Mouse (Mus musculus) intestine, embryonic 15.5 days (tissue): ENCODE measurements at regions not wholly inside any gene's neighbourhood (a gene's known extent, or its start where the extent isn't known, plus 50 kb on each side); places are given as distances from the start of the nearest gene placed in this dataset.

ENCODE experiments used
- ATAC-seq: fragments of 200-750 bp; cut with Nextera tagmentation; 2 replicates; pipeline ENCODE4 v1.8.0; 2017; ENCODE audit warnings: moderate TSS enrichment, moderate library complexity
- H3K27ac ChIP-seq: fragments of 300-500 bp; sonication (generic); 2 replicates; pipeline ENCODE4 v1.5.1; 2015; ENCODE audit warnings: mild to moderate bottlenecking, inconsistent platforms
- H3K27me3 ChIP-seq: fragments of 300-500 bp; sonication (generic); replicated peaks from 2 replicates; pipeline ENCODE4 v1.6.1; 2015; ENCODE audit warnings: inconsistent platforms
- H3K36me3 ChIP-seq: fragments of 300-500 bp; sonication (generic); 2 replicates; pipeline ENCODE4 v1.6.1; 2015; ENCODE audit warnings: inconsistent platforms
- H3K4me1 ChIP-seq: fragments of 300-500 bp; sonication (generic); replicated peaks from 2 replicates; pipeline ENCODE4 v1.6.1; 2015; ENCODE audit warnings: inconsistent platforms
- H3K4me2 ChIP-seq: fragments of 300-500 bp; sonication (generic); replicated peaks from 2 replicates; pipeline ENCODE4 v1.6.1; 2015; ENCODE audit warnings: mild to moderate bottlenecking, inconsistent platforms
- H3K4me3 ChIP-seq: fragments of 300-500 bp; sonication (generic); replicated peaks from 2 replicates; pipeline ENCODE4 v1.5.1; 2015; ENCODE audit warnings: inconsistent platforms
- H3K9ac ChIP-seq: fragments of 300-500 bp; sonication (generic); 2 replicates; pipeline ENCODE4 v1.6.1; 2015; ENCODE audit warnings: inconsistent platforms
- H3K9me3 ChIP-seq: fragments of 300-500 bp; sonication (generic); 2 replicates; pipeline ENCODE4 v1.6.1; 2016; ENCODE audit warnings: inconsistent platforms
- WGBS: fragments of 180-500 bp; shearing (Covaris S2); methylation state at CpG from one replicate; pipeline ENCODE4 v1.1.7; 2015; 5-methylcytosine and 5-hydroxymethylcytosine counted together

DNA sequence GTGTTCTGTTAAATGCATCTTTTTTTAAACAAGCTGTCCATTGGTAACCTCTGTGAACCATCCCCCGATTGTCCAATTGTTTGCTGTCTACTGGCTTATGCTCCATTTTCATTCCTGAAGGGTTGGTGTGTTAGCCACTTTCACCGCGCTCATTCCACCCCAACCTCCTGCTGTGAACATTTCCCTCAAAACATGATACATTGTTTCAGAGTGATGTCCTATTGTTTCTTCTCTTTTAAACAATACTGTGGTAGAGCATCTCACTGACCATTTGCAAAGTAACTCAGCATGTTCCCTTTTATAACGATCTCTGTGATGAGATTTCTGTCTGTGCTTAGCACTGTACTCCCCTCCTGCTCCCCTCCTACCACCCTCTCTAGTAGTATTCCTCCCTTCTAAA, 240.1 kb downstream of the Irs2 start:
- no peaks in the 10 kb centered on the region for H3K4me1 ChIP-seq
- no peaks in the 10 kb centered on the region for H3K27me3 ChIP-seq
- H3K9ac ChIP-seq = no peak overlapping the region
- ATAC-seq = no peak
- no peak overlapping the region for H3K4me3 ChIP-seq
- H3K4me2 ChIP-seq = no peak overlapping the region
- H3K9me3 ChIP-seq = no peaks in the 10 kb centered on the region
- H3K36me3 ChIP-seq = no peaks in the 10 kb centered on the region
- 75% methylated on average over 4 of the region's 4 CpGs for WGBS
- no peak overlapping the region for H3K27ac ChIP-seq

DNA sequence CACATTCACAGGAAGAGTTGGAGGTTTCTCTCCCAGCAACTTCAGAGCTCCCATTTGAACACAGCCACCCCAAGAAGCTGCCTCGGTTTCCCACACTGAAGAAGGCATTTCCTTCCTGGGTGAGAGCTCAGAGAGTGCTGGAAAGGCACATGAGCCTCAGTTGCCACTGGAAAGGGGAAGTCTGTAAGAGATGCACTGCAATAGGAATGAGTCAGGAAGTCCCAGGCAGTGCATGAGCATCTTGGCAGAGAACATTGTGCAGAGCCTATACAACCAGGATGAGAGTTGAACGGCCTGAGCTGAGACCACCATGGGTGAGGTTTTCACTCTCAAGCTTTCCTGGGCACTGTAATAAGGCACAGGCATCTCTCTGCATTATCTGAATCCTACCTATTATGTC, 244.4 kb downstream of the Irs2 start:
- H3K4me1 ChIP-seq = peaks cover 15% of the 10 kb centered on the region
- H3K27ac ChIP-seq = no peak overlapping the region
- no peaks in the 10 kb centered on the region for H3K36me3 ChIP-seq
- no peak overlapping the region for H3K9ac ChIP-seq
- H3K9me3 ChIP-seq = no peaks in the 10 kb centered on the region
- WGBS = 69% methylated on average over 2 of the region's 2 CpGs
- ATAC-seq = no peak
- H3K4me2 ChIP-seq = no peak overlapping the region
- H3K4me3 ChIP-seq = no peak overlapping the region
- no peaks in the 10 kb centered on the region for H3K27me3 ChIP-seq

DNA sequence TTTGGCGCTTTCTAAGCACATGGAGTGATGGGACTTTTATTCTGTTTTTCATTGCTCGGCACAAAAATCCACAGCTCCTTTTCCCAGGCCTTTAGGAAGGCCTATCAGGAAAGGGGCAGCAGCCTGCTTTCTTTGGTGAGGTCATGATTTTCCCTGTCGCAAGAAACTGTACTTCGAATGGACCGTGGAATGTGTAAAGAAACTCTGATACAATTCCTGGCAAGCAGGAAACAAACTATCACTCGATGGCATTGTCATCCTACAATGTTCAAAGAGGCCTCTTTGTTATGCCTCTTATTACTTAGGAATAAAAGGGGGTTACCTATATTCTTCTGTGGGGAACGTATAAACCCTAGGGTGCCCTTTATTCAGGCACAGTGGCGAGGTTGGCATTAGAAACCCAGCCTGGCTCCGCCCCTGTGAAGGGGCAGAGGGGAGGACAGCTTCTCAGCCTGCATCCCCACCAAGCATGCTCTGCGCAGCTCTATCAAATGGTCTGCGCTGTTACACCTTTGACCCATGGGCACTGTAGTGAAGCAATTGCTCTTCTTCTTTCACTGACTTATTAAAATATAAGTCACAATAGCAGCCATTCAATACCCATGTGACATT, 246.5 kb downstream of the Irs2 start:
- peak; percentile 12; the same call in 1 of the 2 replicates for ATAC-seq
- Histone ChIP-seq H3K27ac (peak overlapping the region; percentile 84; the same call in 1 of the 2 replicates), H3K36me3 (no peaks in the 10 kb centered on the region), H3K4me3 (no peak overlapping the region), H3K4me2 (no peak overlapping the region), H3K4me1 (peaks cover 15% of the 10 kb centered on the region), H3K9ac (no peak overlapping the region), H3K27me3 (no peaks in the 10 kb centered on the region), H3K9me3 (no peaks in the 10 kb centered on the region)
- WGBS = 55% methylated on average over 11 of the region's 11 CpGs

DNA sequence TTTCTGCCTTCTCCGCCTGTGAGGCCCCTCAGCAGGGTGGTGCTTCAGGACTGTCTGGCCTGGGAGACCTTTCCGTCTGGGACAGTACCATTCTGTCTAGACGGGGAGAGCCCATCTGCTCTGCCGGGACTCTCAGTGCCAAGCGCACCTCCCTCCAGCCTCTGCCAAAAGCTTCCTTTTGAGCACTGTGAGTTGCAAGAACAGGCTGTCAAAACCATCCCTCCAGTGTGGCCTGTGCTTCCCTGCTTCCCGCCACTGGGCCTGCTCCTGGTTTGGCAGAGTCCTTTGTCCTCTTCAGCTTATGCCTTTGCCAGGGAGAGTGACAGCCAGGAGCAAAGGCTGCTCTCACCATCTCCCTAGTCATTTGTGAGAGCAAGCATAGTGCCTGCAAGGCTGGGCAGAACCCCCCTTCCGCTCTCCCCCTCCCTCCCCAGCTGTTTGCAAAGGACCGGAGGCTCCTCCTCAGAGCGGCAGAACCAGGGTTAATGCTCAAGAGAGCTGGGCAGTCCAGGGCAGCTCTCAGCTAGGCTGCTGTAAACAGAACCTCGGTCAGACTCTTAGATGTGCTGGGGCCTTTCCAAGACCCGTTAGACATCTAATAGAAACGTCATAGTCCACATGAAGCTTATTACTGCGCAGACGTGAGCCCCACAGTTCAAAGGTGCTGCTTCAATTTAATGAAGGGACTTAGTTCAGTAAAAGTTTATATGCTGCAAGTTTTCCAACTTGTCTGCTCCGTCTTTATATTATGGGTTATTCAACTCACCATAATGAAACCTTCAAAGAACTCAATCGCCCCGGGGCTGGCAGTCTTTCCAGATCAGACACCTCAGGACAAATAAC, 247.2 kb downstream of the Irs2 start:
- Histone ChIP-seq H3K4me2 (peak overlapping the region; percentile 44), H3K4me1 (peaks cover 15% of the 10 kb centered on the region), H3K36me3 (no peaks in the 10 kb centered on the region), H3K27ac (peak overlapping the region; percentile 84), H3K4me3 (no peak overlapping the region), H3K9ac (peak overlapping the region; percentile 20; the same call in 1 of the 2 replicates), H3K27me3 (no peaks in the 10 kb centered on the region), H3K9me3 (no peaks in the 10 kb centered on the region)
- WGBS = 12% methylated on average over 17 of the region's 17 CpGs
- ATAC-seq = peak; percentile 92

- no peaks in the 10 kb centered on the region for H3K36me3 ChIP-seq
- ATAC-seq = no peak
- H3K4me1 ChIP-seq = peaks cover 15% of the 10 kb centered on the region
- H3K27me3 ChIP-seq = no peaks in the 10 kb centered on the region
- no peak overlapping the region for H3K9ac ChIP-seq
- H3K4me2 ChIP-seq = no peak overlapping the region
- peak overlapping the region; percentile 84; the same call in 1 of the 2 replicates for H3K27ac ChIP-seq
- H3K9me3 ChIP-seq = no peaks in the 10 kb centered on the region
- 45% methylated on average over 6 of the region's 6 CpGs for WGBS
- H3K4me3 ChIP-seq = no peak overlapping the region
Observed at GRCm38 (mm10) chr8:10760231-10760630, 248.0 kb downstream of the Irs2 start.

- H3K4me1 ChIP-seq = peaks cover 15% of the 10 kb centered on the region
- H3K27ac ChIP-seq = no peak overlapping the region
- H3K4me3 ChIP-seq = no peak overlapping the region
- no peak for ATAC-seq
- H3K9me3 ChIP-seq = no peaks in the 10 kb centered on the region
- H3K9ac ChIP-seq = no peak overlapping the region
- WGBS = 82% methylated on average over 4 of the region's 4 CpGs
- H3K4me2 ChIP-seq = no peak overlapping the region
- H3K36me3 ChIP-seq = no peaks in the 10 kb centered on the region
- H3K27me3 ChIP-seq = no peaks in the 10 kb centered on the region
Observed at GRCm38 (mm10) chr8:10758151-10758550, 250.1 kb downstream of the Irs2 start.

DNA sequence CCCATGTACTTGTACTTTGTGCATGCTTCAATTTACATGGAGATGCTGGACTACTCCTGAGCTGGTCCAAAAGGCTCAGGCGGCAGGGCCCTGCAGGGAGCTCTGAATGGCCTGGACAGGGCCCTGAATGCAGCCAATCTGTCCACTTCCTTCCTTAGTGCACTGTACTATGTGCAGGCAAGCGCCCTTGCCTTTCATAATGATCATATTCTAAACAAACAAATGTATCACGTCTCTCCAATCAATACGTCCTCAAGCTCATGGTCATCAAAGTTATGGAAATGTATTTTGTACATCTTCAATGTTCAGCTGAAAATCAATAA, 253.3 kb downstream of the Irs2 start:
- 85% methylated on average over 4 of the region's 4 CpGs for WGBS

GRCm38 (mm10) chr8:10754232-10754985, 253.8 kb downstream of the Irs2 start:
- Histone ChIP-seq H3K4me3 (no peak overlapping the region), H3K27ac (no peak overlapping the region), H3K27me3 (no peaks in the 10 kb centered on the region), H3K9ac (no peak overlapping the region), H3K4me1 (no peaks in the 10 kb centered on the region), H3K4me2 (no peak overlapping the region), H3K9me3 (no peaks in the 10 kb centered on the region), H3K36me3 (no peaks in the 10 kb centered on the region)
- ATAC-seq = peak; percentile 66; the same call in 1 of the 2 replicates
- WGBS = 66% methylated on average over 13 of the region's 13 CpGs

More for the DNA sequence above, 253.3 kb downstream of the Irs2 start:
- Histone ChIP-seq H3K9me3 (no peaks in the 10 kb centered on the region), H3K4me3 (no peak overlapping the region), H3K4me1 (peaks cover under 1% of the 10 kb centered on the region; the same call in 1 of the 2 replicates), H3K9ac (no peak overlapping the region), H3K36me3 (no peaks in the 10 kb centered on the region), H3K4me2 (no peak overlapping the region), H3K27ac (no peak overlapping the region), H3K27me3 (no peaks in the 10 kb centered on the region)
- ATAC-seq = no peak

DNA sequence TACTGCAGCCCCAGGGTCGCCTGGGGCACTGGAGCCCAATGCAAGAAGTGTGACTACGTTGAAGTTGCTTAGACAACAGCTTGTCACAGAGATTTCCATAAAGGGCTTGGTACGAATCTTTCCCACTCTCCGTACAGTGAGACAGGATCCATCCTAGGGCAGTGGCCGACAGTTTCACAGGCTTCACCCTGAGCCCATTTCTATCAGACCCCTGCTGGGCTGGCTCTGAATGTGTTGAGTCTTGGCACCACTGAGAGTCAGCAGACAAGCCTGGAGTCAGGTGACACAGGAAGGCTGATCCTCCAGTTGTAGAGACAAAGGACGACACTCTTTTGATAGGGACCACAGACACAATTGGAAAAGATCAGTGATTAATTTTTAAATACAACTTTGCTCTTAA, 255.2 kb downstream of the Irs2 start:
- Histone ChIP-seq H3K4me1 (no peaks in the 10 kb centered on the region), H3K36me3 (no peaks in the 10 kb centered on the region), H3K27me3 (no peaks in the 10 kb centered on the region), H3K27ac (no peak overlapping the region), H3K4me3 (no peak overlapping the region), H3K9me3 (no peaks in the 10 kb centered on the region), H3K4me2 (no peak overlapping the region), H3K9ac (no peak overlapping the region)
- WGBS = 82% methylated on average over 6 of the region's 6 CpGs
- ATAC-seq = no peak

- no peak overlapping the region for H3K4me2 ChIP-seq
- WGBS = 76% methylated on average over 2 of the region's 2 CpGs
- ATAC-seq = no peak
Observed at GRCm38 (mm10) chr8:10747150-10747549, 261.1 kb downstream of the Irs2 start.

GRCm38 (mm10) chr8:10743241-10743640, 265.0 kb downstream of the Irs2 start:
- H3K27me3 ChIP-seq = no peaks in the 10 kb centered on the region
- H3K4me1 ChIP-seq = no peaks in the 10 kb centered on the region
- H3K4me2 ChIP-seq = no peak overlapping the region
- no peaks in the 10 kb centered on the region for H3K36me3 ChIP-seq
- H3K4me3 ChIP-seq = no peak overlapping the region
- no peak for ATAC-seq
- H3K27ac ChIP-seq = no peak overlapping the region
- no peaks in the 10 kb centered on the region for H3K9me3 ChIP-seq
- WGBS = 75% methylated on average over 6 of the region's 6 CpGs
- H3K9ac ChIP-seq = no peak overlapping the region

More at GRCm38 (mm10) chr8:10747150-10747549, 261.1 kb downstream of the Irs2 start:
- H3K27me3 ChIP-seq = no peaks in the 10 kb centered on the region
- no peaks in the 10 kb centered on the region for H3K4me1 ChIP-seq
- H3K9me3 ChIP-seq = no peaks in the 10 kb centered on the region
- no peak overlapping the region for H3K4me3 ChIP-seq
- no peaks in the 10 kb centered on the region for H3K36me3 ChIP-seq
- no peak overlapping the region for H3K27ac ChIP-seq
- no peak overlapping the region for H3K9ac ChIP-seq

DNA sequence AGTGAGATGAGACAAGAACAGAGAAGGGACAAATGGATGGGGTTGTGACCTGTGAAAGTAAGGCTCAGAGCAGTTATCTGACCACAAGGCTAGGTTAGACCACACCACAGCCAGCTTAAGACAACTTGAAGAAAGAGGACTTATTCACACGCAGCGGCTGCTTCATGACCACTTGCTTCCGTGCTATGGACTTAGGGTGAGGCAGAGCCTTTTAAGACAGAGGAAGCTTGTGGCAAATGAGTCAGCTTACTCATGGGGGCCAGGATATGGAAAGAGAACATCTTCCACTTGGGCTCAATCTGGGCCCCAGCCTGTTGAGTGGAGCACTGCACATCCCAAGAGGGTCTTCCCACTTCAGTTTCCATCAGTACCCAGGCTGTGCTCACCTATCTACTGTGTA, 267.4 kb downstream of the Irs2 start:
- Histone ChIP-seq H3K27me3 (no peaks in the 10 kb centered on the region), H3K9ac (no peak overlapping the region), H3K4me3 (no peak overlapping the region), H3K36me3 (no peaks in the 10 kb centered on the region), H3K4me1 (no peaks in the 10 kb centered on the region), H3K4me2 (no peak overlapping the region), H3K9me3 (no peaks in the 10 kb centered on the region), H3K27ac (no peak overlapping the region)
- WGBS = 92% methylated on average over 3 of the region's 3 CpGs
- no peak for ATAC-seq
